Mouse (Mus musculus): ENCODE measurements around the gene Agk.

DNA sequence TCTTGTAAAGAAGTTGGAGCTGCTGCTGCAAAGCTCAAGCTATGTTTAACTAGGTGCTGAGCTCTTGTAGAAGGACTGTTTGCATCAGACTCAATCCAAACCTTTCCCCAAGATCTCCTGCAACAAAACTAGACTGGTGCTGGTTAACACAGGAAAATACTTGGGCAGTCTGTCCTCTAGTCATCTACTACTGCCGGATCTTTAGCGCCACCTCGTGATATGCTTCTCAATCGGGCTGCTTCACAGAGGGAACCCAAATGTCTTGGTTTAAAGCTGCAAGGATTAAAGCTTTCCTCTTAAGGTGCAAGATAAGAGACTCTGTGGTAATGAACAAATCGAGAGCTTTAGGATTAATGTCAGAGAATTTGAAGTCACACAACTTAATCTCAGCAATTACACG, 21.6 kb upstream of the Agk start:
- peak; percentile 89 for TF ChIP-seq CTCF (IDR thresholded peaks at IDR 0.05; ENCODE audit: extremely low read depth, insufficient read depth, low read length)
- TF ChIP-seq POLR2A (IDR thresholded peaks at IDR 0.05; ENCODE audit: extremely low read depth, insufficient read depth, low read length) = no peak

All from cortical plate, adult 2 months (tissue).